Mouse (Mus musculus) brain, adult 2 months (tissue): ENCODE results near the gene 9430007A20Rik.
"Not testable (repeated sequence)": the region's sequence is repeated elsewhere in the genome, so short reads cannot be mapped to it uniquely, and the experiment has no call there.

ENCODE experiments used
- DNase-seq: peaks from one replicate; pipeline ENCODE4 v3.0.0; 2011; ENCODE audit warnings: low read depth, low spot score

Gene 9430007A20Rik

GRCm38 (mm10) chr4:144519522-144519921 lies at the start of gene 9430007A20Rik:
9430007A20Rik (plus strand) TSS chr4:144519822.
- no peak for DNase-seq

- no peak for DNase-seq
Observed at GRCm38 (mm10) chr4:144493331-144493730, 26.3 kb upstream of the 9430007A20Rik start.

- DNase-seq = no peak
Observed at GRCm38 (mm10) chr4:144506518-144506917, 13.1 kb upstream of the 9430007A20Rik start.

- DNase-seq = no peak
Observed at GRCm38 (mm10) chr4:144544689-144545088, 25.1 kb downstream of the 9430007A20Rik start.

- DNase-seq = not testable (repeated sequence)
Observed at GRCm38 (mm10) chr4:144545339-144545738, 25.7 kb downstream of the 9430007A20Rik start.

- DNase-seq = no peak
Observed at GRCm38 (mm10) chr4:144551156-144551555, 31.5 kb downstream of the 9430007A20Rik start.

- no peak for DNase-seq
Observed at GRCm38 (mm10) chr4:144559792-144560191, 40.2 kb downstream of the 9430007A20Rik start.

- DNase-seq = no peak
Observed at GRCm38 (mm10) chr4:144561205-144561604, 41.6 kb downstream of the 9430007A20Rik start.

- DNase-seq = no peak
Observed at GRCm38 (mm10) chr4:144565034-144565433, 45.4 kb downstream of the 9430007A20Rik start, which contains the start of gene Gm13124. Gm13124 (minus strand) TSS chr4:144565134.

- DNase-seq = peak; percentile 0
Observed at GRCm38 (mm10) chr4:144567752-144568151, 48.1 kb downstream of the 9430007A20Rik start.
